22 mouse cellular contexts compared by ENCODE assay signal in the genomic region with DNA sequence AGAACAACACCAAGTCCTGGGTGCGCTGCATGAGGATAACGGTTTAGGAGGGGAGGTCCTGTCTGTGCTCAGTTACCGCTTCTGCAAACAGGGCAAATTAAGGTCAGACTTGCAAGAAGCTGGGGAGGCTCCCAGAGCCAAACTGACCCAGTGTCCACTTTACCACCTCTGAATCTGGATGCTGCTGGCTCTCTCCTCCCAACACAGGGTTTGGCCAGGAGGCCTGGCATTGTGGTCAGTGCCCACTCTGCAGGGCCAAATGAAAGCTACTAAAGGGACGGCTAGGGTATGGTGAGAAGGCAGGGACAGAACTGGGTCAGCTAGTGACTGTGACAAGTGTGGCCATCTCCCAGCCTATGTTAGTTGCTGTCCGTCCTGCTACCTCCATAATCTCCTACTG. TPM values are rescaled to one million over a fixed set of nuclear protein-coding genes. Genes with fewer than 3 reads are reported as not detected.
A peak's percentile ranks its signal among the peaks of the same experiment; 100 is the strongest.
DNase-seq lines count a peak whose midpoint lies in the region; ATAC-seq lines count a peak whose summit lies in the region.
"Had no signal": no experiment of that assay in that cellular context is flagged by ENCODE, and none has a peak within 500 bp of the region (broad histone marks: within the 10 kb centered on the region; RNA-seq: fewer than 3 reads in every experiment).

No protein-coding gene starts in this region.

- H3K9ac ChIP-seq in hindbrain, embryonic 14.5 days = no peak overlapping the region
- no peak overlapping the region for H3K9ac ChIP-seq in hindbrain, embryonic 12.5 days
- no peak overlapping the region for H3K9ac ChIP-seq in midbrain, embryonic 13.5 days (replicated peaks)

- no peak for ATAC-seq in hindbrain, embryonic 14.5 days (ENCODE audit: low FRiP score)
- ATAC-seq in hindbrain, embryonic 12.5 days (ENCODE audit: low FRiP score) = no peak
- no peak for ATAC-seq in midbrain, embryonic 13.5 days
- ATAC-seq: activated CD4-positive, CD25-positive, alpha-beta regulatory T cell, adult 4 months had no signal

- no peaks in the 10 kb centered on the region for H3K27me3 ChIP-seq in hindbrain, embryonic 14.5 days (ENCODE audit: control insufficient read depth, insufficient read depth, low read length)
- H3K27me3 ChIP-seq in hindbrain, embryonic 12.5 days = 0 out of 2 replicates have a peak, but pooled peaks cover 4% of the 10 kb centered on the region
- H3K27me3 ChIP-seq in embryonic facial prominence, embryonic 10.5 days (replicated peaks; ENCODE audit: low read depth, poor library complexity, severe bottlenecking) = peaks cover 19% of the 10 kb centered on the region; the same call in 1 of the 2 replicates
- no peaks in the 10 kb centered on the region for H3K27me3 ChIP-seq in midbrain, embryonic 13.5 days

- H3K27ac ChIP-seq in hindbrain, embryonic 14.5 days = no peak overlapping the region
- no peak overlapping the region for H3K27ac ChIP-seq in hindbrain, embryonic 12.5 days
- H3K27ac ChIP-seq in embryonic facial prominence, embryonic 10.5 days (replicated peaks) = peak overlapping the region; percentile 14; the same call in 1 of the 2 replicates
- H3K27ac ChIP-seq in midbrain, embryonic 13.5 days = no peak overlapping the region
- H3K27ac ChIP-seq: stomach, postnatal 0 days had no signal

- WGBS in hindbrain, embryonic 14.5 days = 90% methylated on average over 5 of the region's 5 CpGs
- 85% methylated on average over 5 of the region's 5 CpGs for WGBS in hindbrain, embryonic 12.5 days
- WGBS in embryonic facial prominence, embryonic 10.5 days = 83% methylated on average over 5 of the region's 5 CpGs
- 90% methylated on average over 5 of the region's 5 CpGs for WGBS in midbrain, embryonic 13.5 days

- no peaks in the 10 kb centered on the region for H3K36me3 ChIP-seq in hindbrain, embryonic 14.5 days (replicated peaks; ENCODE audit: control insufficient read depth, insufficient read depth)
- no peaks in the 10 kb centered on the region for H3K36me3 ChIP-seq in hindbrain, embryonic 12.5 days
- H3K36me3 ChIP-seq in embryonic facial prominence, embryonic 10.5 days (replicated peaks) = no peaks in the 10 kb centered on the region
- H3K36me3 ChIP-seq in midbrain, embryonic 13.5 days = no peaks in the 10 kb centered on the region
- H3K36me3 ChIP-seq: G1E had no signal

- peaks cover 34% of the 10 kb centered on the region for H3K4me1 ChIP-seq in hindbrain, embryonic 14.5 days (replicated peaks; ENCODE audit: control insufficient read depth, insufficient read depth, low read length)
- peaks cover 29% of the 10 kb centered on the region for H3K4me1 ChIP-seq in hindbrain, embryonic 12.5 days
- peaks cover 62% of the 10 kb centered on the region for H3K4me1 ChIP-seq in embryonic facial prominence, embryonic 10.5 days
- H3K4me1 ChIP-seq in midbrain, embryonic 13.5 days (replicated peaks) = peaks cover 66% of the 10 kb centered on the region

- peak overlapping the region; percentile 70 for H3K4me2 ChIP-seq in hindbrain, embryonic 14.5 days (replicated peaks)
- no peak overlapping the region for H3K4me2 ChIP-seq in hindbrain, embryonic 12.5 days (replicated peaks)
- peak overlapping the region; percentile 62 for H3K4me2 ChIP-seq in midbrain, embryonic 13.5 days (replicated peaks)
- H3K4me2 ChIP-seq: heart, embryonic 11.5 days; liver, embryonic 11.5 days had no signal

- no peak overlapping the region for H3K4me3 ChIP-seq in hindbrain, embryonic 14.5 days (replicated peaks; ENCODE audit: low read length)
- H3K4me3 ChIP-seq in hindbrain, embryonic 12.5 days = no peak overlapping the region
- no peak overlapping the region for H3K4me3 ChIP-seq in embryonic facial prominence, embryonic 10.5 days
- H3K4me3 ChIP-seq in midbrain, embryonic 13.5 days (replicated peaks) = no peak overlapping the region

- peak; percentile 65 for DNase-seq in cerebellum, adult 9-11 months
- no peak for DNase-seq in cerebellum, postnatal 10 days
- no peak for DNase-seq in hindbrain, embryonic 14.5 days (ENCODE audit: low spot score)
- DNase-seq in embryonic facial prominence, embryonic 10.5 days (ENCODE audit: low spot score) = no peak
- DNase-seq in adrenal gland, adult 18-20 months (ENCODE audit: low spot score in 2 of 2) = no peak
- DNase-seq in spleen, postnatal 4 days (ENCODE audit: low spot score in 2 of 2) = no peak
- DNase-seq: adrenal gland, postnatal 14 days; heart, postnatal 10 days; kidney, adult 8-10 months; kidney, postnatal 14 days; lung, adult 18-20 months; retina, postnatal 1 day had no signal

- H3K9me3 ChIP-seq in hindbrain, embryonic 14.5 days (ENCODE audit: control insufficient read depth, low read length) = no peaks in the 10 kb centered on the region
- no peaks in the 10 kb centered on the region for H3K9me3 ChIP-seq in hindbrain, embryonic 12.5 days (replicated peaks)
- H3K9me3 ChIP-seq in embryonic facial prominence, embryonic 10.5 days = no peaks in the 10 kb centered on the region
- no peaks in the 10 kb centered on the region for H3K9me3 ChIP-seq in midbrain, embryonic 13.5 days
- H3K9me3 ChIP-seq: G1E had no signal

RNA-seq across cellular contexts. Expression of gene Kcnip3, which starts 2.6 kb away (rescaled TPM):
- polyA plus RNA-seq in hindbrain, embryonic 14.5 days (2014; fragmentation: Nextera tagmentation; extraction: Ambion mirVana) = 14.2 and 19.0 TPM in 2 replicates
- 1.4 and 3.5 TPM in 2 replicates for polyA plus RNA-seq in hindbrain, embryonic 12.5 days (2016; fragmentation: Nextera tagmentation; extraction: Ambion mirVana)
- polyA plus RNA-seq in embryonic facial prominence, embryonic 10.5 days (2016; fragmentation: Nextera tagmentation; extraction: Ambion mirVana) = 1.8 TPM in 2 replicates
- 4.5 and 5.5 TPM in 2 replicates for polyA plus RNA-seq in midbrain, embryonic 13.5 days (2015; fragmentation: Nextera tagmentation; extraction: Ambion mirVana)
- 1 to 10 TPM; 5.3 to 6.0 TPM for total RNA-seq in adrenal gland, adult 18-20 months (2021)
- total RNA-seq: megakaryocyte-erythroid progenitor cell, adult 5-6 weeks had no signal

RNA-seq across cellular contexts. Expression of gene Prom2, which starts 22.0 kb away (rescaled TPM):
- polyA plus RNA-seq in hindbrain, embryonic 14.5 days (2014; fragmentation: Nextera tagmentation; extraction: Ambion mirVana) = 0.04 TPM in 1 of 2 replicates, not detected in the other
- 0.42 and 0.77 TPM in 2 replicates for polyA plus RNA-seq in hindbrain, embryonic 12.5 days (2016; fragmentation: Nextera tagmentation; extraction: Ambion mirVana)
- polyA plus RNA-seq in embryonic facial prominence, embryonic 10.5 days (2016; fragmentation: Nextera tagmentation; extraction: Ambion mirVana) = 3.0 and 3.3 TPM in 2 replicates
- polyA plus RNA-seq in midbrain, embryonic 13.5 days (2015; fragmentation: Nextera tagmentation; extraction: Ambion mirVana) = not detected in 2 replicates
- total RNA-seq in adrenal gland, adult 18-20 months (2021) = under 1 TPM; 0.46 to 0.70 TPM
- total RNA-seq: gastrocnemius, adult 8-10 months; granulocyte monocyte progenitor cell, adult 5-6 weeks; megakaryocyte-erythroid progenitor cell, adult 5-6 weeks had no signal
- polyA plus RNA-seq: activated CD4-positive, CD25-positive, alpha-beta regulatory T cell, adult 4 months; G1E; heart, embryonic 11.5 days had no signal
